Mouse (Mus musculus): Measurements from ENCODE around the gene Dnah7c.
"Not testable (repeated sequence)": the region's sequence is repeated elsewhere in the genome, so short reads cannot be mapped to it uniquely, and the experiment has no call there.

DNA sequence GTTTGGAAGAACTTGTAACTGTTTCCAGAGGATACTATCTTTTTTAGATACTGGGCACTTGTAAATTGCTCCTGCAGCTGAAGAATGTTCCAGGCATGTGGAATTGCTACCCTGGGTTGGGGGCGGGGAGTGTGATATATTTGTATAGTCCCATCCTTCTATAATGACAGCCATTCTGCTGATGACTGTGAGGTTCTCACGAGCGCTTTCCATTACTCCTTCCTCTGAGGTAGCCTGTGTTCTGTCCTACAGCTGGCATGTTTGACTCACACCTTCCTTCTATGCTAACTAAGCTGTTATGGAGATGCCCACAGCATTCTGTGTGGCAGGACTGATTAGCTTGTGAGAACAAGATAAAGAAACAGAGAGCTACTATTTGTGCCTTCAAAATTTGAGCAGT lies 339.2 kb downstream of the Dnah7c start:
- TF ChIP-seq POLR2A (IDR thresholded peaks at IDR 0.05; ENCODE audit: borderline replicate concordance, control insufficient read depth, low read depth, low read length); CTCF (IDR thresholded peaks at IDR 0.05; ENCODE audit: control insufficient read depth, insufficient read depth, low read length): not testable (repeated sequence)

Data from bone marrow, adult 2 months (tissue).